Mouse (Mus musculus) right cerebral cortex, postnatal 10 days (tissue): ENCODE data around the gene Pih1d1.
A peak's percentile ranks its signal among the peaks of the same experiment; 100 is the strongest.
"Not testable (repeated sequence)": the region's sequence is repeated elsewhere in the genome, so short reads cannot be mapped to it uniquely, and the experiment has no call there.

ENCODE experiments used
- DNase-seq, 2 experiments: peaks; one replicate each; pipeline ENCODE4 v3.0.0; 2021; ENCODE audit warnings: low spot score in 2 of 2

Gene Pih1d1

DNA sequence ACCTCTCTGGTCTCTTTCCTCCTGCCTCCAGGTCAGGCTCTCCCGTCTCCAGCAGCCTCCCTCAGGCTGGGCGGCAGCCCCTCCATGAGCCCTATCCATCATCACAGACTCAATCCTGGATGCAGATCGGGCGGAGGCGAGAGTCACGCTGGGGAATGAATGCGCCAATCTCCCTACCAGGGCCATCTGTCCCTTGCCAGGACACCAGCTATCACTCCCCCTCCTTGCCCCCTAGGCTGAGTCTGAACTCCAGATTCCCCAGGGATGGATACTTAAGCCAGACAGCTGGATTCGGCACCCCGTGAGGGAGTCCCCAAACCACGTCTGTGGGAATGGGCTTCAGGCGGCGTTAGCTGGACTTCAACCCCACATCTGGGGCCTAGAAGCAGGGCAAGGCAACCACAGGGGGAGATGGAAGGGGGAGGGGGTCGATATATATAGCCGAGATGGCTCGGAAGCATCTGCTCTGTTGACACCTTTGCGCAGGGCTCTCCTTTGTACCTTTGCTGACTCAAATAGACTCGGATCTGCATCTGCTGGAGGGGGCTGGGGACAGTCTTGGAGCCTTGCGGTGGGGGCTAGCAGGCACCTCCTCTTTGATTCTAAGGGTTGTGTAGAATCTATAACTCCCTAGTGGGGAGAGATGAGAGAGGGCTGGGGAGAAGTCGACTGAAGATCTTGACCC lies 13.8 kb downstream of the Pih1d1 start:
- DNase-seq: peak in 1 of 2 experiments; percentile 60

DNA sequence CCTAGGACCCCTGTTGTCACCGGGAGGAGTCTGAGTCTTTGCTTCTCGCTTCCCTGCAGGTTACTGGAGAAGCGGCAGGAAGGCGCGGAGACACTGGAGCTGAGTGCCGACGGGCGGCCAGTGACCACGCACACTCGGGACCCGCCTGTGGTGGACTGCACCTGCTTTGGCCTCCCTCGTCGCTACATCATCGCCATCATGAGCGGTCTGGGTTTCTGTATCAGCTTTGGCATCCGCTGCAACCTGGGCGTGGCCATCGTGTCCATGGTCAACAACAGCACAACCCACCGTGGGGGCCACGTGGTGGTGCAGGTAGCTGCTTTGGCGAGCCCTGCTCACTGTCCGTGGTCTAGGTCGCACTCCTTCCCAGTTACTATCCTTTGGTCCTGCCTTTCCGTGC lies 14.6 kb downstream of the Pih1d1 start:
- no peak for DNase-seq

DNA sequence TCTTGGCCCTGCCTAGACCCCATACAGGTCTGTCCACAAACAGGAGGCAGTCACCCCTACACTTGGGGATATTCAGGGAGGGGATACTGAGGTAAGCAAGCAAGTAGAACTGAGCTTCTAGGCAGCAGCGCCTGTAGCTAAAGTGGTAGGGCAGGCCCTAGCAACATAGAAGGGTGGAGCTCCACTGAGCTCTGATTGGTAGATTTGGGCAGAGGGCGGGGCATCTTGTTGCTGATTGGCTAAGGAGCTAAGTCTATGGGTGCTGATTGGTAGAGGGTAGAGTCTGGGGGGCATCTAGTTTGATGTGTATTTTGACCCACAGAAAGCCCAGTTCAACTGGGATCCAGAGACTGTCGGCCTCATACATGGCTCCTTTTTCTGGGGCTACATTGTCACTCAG lies 15.4 kb downstream of the Pih1d1 start:
- DNase-seq: peak in 1 of 2 experiments; percentile 68

DNA sequence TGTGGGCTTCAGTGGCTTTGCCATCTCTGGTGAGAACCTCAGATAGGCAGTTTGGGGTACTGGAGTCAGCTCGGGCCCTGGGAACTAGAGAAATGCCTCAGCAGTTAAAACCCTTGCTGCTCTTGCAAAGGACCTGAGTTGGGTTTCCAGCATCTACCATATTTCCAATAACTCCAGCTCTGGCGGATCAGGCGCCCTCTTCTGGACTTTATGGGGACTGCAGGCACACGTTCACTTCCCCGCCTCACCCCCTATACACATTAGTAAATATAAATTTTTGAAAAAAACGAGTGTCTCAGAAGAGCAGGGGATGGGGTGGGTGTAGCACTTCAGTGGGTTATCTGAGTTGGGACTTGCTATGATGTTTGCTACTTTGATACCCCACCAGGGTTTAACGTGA lies 18.9 kb downstream of the Pih1d1 start:
- no peak for DNase-seq

DNA sequence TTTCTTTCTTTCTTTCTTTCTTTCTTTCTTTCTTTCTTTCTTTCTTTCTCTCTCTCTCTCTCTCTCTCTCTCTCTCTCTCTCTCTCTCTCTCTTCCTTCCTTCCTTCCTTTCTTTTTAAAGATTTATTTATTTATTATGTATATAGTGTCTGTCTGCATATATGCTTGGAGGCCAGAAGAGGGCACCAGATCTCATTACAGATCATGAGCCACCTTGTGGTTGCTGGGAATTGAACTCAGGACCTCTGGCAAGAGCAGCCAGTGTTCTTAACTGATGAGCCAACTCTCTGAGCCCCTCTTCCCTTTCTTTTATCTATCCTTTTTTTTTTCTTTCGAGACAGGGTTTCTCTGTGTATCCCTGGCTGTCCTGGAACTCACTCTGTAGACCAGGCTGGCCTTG lies 19.7 kb downstream of the Pih1d1 start:
- DNase-seq: not testable (repeated sequence)

DNA sequence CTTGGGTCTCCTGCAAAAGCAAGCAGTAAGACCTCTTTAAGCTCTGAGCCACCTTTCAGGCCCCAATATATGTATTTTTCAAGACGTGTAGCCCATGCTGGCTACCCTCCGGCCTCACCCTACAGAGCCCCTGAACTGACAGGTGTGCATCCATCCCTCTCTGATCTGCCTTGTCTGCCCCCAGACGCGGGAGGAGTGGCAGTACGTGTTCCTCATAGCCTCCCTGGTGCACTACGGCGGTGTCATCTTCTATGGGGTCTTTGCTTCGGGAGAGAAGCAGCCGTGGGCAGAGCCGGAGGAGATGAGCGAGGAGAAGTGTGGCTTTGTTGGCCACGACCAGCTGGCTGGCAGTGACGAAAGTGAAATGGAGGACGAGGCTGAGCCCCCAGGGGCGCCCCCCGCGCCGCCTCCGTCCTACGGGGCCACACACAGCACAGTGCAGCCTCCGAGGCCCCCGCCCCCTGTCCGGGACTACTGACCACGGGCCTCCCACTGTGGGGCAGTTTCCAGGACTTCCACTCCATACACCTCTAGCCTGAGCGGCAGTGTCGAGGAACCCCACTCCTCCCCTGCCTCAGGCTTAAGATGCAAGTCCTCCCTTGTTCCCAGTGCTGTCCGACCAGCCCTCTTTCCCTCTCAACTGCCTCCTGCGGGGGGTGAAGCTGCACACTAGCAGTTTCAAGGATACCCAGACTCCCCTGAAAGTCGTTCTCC lies 20.6 kb downstream of the Pih1d1 start:
- peak in 1 of 2 experiments; percentile 40 for DNase-seq

DNA sequence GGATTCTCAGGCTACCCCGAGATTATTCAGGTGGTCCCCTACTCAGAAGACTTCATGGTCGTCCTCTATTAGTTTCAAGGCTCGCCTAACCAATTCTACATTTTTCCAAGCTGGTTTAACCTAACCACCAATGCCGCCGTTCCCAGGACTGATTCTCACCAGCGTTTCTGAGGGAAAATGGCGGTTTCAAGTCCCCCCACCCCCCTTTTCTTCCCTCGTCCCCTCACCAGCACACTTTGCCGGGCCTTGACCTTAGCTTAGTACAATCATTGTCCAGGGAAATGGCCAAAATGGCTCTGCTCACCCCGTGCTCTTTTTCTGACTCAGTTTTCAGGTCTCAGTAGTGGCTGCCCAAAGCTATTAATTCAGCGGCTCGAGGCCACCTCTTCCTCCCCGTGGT lies 21.3 kb downstream of the Pih1d1 start:
- DNase-seq: no peak

DNA sequence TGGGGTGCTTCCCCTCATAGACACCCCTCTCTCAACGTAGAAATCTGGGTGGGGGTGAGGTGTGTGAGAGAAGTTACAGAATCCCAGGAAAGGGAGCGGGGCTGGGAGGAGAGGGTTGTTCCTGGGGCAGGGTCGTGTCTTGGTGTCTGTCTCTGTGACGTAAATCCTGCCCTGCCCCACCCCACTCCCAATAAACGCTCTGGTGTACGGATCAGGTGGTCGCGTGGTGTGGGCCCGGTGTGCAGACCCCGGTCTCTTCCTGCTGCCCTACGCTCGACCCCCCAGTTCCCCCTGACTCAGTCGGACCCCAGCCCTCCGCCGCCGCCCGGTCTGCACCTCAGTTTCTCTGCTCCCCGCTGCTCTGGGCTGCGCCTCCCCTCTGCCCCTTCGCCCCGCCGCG lies 21.8 kb downstream of the Pih1d1 start:
- DNase-seq: no peak

DNA sequence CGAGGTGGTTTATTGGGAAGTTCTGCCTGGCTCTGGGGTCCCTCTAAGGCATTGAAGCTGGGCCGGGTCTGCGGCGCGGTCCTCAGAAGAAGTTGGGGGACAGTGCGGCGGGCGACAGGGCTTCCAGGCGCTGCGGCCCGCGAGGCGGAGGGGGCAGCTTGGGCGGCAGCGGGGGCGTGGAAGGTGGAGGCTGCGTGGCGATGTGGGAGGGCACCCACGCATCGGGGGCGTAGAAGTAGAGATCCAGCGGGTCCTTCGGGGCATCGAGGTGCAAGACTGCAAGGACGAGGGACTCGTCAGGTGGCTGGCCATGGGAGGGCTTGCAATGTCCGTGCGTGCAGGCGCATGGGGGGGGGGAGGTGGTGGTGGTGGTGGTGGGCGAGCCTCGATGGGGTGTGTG lies 22.3 kb downstream of the Pih1d1 start:
- DNase-seq: peak in 1 of 2 experiments; percentile 52

DNA sequence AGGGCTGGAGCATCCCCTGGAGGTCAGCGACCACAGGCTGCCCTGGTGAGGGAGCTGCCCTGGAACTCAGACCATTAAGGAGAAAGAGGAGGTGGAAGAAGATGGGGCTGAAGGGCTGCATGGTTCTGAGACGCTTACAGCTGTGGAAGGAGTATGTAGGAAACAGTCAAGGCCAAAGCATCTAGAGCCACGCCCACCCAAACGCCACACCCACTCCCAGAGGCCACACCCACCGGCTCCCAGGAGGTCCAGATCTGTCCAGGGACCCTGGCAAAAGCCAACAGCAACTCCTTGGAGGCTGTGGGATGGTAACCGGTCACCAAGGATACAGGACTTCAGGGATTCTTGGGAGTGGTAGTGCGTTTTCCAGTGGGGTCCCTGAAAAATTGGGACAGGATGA lies 24.4 kb downstream of the Pih1d1 start:
- no peak for DNase-seq

DNA sequence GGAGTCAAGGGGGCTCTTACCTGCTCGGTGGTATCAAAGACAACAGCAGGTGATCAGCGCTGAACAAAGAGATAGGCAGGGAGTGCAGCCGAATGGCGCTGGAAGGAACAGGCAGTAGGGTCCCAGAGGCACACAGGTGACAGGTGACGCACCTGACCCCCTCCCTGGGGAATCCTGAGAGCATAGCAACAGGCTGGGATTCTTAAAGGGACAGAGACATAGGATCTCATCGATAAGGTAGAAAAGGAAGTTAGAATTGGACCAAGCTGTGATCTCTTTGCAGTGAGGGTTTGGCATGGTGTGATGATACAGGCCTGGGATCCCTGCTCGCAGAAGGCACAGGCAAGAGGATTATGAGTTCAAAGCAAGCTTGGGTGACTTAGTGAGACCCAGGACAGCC lies 25.4 kb downstream of the Pih1d1 start, which contains the start of gene Gfy:
Gene Gfy, minus strand, starts transcription at position 101 of the 400 bp plus-strand sequence.
- DNase-seq: no peak

DNA sequence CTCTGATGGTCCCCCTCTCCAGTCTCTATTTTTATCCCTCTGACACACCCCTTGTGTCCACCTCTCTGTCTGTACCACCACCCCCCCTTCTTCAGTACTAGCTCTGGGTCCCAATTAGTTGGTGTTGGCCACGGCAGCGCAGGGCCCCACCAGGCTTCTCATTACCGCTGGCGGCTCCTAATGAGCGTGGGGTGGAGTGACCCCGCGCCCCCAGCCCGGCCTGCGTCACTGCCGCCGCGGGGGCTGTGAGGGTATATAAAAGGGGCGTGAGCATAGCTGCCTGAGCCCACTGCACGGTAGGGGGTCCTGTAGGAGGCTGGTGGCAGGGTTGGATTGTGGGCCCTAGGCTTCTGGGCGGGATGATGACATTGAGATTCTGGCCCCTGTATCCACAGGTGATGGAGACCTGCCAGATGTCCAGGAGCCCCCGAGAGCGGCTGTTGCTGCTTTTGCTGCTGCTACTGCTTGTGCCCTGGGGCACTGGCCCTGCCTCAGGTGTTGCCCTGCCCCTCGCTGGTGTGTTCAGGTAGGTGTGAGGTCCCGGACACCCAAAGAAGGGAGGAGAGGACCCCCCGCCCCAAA lies 26.9 kb downstream of the Pih1d1 start, which contains the start of gene Pth2:
Gene Pth2, plus strand, starts transcription at position 100 of the 582 bp plus-strand sequence.
- DNase-seq: peak in 1 of 2 experiments; percentile 36

DNA sequence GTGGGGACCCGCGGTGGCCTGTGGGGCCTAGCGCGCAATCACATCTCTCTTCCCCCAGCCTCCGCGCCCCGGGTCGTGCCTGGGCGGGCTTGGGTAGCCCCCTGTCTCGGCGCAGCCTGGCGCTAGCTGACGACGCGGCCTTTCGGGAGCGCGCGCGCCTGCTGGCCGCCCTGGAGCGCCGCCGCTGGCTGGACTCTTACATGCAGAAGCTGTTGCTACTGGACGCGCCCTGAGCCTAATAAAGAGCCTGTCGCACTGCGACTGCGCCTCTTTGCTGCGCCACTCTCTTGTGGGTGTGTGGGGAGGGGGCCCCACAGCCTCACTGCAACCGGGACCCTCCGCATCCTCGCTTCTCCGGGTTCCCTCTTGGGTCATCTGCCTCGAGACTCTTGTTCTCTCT lies 27.4 kb downstream of the Pih1d1 start:
- DNase-seq: no peak

DNA sequence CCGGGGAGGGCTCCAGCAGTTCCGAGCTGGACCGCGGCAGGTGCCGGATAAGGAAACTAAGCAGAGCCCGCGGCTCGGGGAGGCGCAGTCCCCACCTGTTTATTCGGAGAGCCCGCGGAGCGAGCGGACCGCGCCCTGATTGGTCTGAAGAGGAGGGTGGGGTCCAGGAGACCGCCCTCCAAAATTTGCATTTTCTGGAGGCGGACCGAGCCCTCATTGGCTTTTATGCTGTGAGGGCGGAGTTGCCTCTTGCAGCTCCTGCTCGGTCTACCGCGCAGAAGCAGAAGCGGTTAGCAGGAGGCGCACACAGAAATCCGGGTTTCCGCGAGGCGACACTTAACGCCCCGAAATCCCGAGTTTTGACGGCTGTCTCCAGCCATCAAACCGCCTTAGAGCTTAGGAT lies 28.1 kb downstream of the Pih1d1 start:
- peak; percentile 92 to 93 for DNase-seq

DNA sequence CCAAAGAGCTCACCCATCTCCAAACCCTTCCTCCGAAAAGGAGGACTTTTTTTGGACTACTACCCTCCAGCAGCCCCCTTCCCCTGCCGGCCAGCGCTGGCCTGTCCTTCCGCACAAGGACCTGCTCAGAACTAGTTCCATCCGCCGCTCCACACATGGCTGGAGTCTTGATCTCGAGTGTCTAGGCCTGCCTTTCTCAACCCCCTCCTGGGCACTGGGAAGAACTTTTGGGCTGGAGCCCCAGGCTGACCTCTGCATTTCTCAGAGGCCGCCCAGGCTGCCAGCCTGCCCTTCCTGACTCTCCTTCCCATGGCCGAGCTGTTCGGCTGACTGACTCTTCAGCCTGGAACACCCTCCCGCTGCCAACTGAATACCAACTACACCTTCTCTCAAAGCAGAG lies 28.5 kb downstream of the Pih1d1 start:
- DNase-seq: no peak

DNA sequence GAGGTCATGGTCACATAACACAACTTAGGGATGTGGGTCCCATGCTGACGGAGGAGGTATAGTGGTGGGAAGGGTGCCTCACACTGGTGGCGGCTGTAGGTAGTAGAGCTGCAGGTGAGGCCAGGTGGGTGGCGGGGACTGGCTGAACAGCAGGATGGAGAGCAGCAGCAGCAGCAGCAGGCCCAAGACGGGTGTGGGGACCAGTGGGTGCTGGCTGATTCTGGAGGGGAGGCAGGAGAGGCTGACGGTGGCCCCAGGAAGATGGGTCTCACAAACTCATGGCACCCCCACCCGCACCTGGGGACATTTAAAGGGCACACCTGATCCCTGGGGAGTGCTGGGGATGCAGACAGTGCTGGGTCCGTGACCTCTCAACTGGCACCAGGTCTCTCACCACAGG lies 29.6 kb downstream of the Pih1d1 start:
- DNase-seq: no peak

DNA sequence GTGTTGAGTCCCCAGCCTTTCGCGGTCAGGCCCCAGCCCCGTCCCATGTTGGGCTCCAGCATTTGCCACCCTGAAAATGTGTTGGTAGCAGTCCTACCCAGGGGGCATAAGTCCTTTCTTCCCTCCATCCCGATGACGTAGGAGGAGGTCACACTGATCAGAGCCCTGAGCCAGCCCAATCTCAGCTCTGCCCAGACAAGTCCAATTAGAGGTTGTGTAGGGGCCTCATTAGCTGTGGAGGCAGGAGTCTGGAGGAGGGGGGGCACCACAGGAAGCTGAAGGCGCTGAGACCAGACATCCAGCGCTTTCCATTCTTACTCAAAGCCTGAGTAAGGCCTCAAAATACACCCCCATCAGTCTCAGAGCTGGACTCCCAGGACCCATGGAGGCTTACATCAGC lies 31.8 kb downstream of the Pih1d1 start:
- DNase-seq: no peak

DNA sequence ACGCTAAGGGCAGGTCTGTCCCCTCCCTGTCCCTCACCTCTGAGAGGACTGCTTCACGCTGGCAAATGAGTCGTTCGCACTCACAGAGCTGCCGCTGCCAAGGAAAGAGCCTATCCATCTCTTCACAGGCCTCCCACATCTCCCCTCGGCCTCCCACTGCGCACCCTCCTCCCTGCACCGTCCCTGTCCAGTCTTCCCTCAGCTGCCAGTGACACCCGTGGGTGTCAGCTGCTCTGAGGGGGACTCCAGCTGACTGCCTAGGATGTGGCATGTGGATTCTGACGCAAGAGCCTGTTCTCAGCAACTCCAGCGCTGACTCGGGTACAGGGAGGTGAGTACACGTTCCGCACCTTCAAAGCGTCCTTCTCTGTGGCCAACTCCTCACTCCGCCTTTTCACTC lies 35.5 kb downstream of the Pih1d1 start:
- DNase-seq: no peak

DNA sequence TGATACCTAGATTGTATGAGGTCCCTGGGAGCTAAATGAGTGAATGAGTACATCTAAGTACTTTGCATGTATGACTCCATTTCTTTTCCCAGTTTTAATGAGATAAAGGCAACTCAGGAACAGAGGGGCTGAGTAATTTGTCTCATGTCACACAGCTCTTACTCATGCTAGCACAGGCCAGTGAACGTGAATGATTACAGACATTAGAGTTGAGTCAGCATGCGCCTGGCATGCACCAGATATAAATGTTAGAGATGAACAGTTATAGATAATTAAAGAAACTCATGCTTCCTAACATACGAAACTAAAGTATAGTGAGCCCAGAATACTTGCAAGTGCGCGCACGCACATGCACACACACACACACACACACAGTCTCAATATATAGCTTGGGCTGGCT lies 36.1 kb downstream of the Pih1d1 start:
- DNase-seq: no peak

DNA sequence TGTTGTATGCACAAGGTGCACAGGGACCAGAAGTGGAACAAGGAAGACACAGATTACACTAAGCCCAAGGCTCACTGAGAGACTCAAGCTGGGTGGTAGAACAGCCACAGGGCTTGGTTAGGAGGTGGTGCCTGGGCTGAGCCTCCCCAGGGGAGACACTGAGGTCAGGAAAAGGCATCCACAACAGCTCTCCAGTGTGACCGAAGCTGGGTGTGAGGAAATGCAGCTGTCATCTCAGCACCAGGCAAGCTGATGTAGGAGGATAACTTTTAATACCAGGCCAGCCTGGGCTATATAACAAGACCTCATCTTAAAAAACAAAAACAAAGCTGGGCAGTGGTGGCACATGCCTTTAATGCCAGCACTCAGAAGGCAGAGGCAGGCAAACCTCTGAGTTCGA lies 37.1 kb downstream of the Pih1d1 start:
- no peak for DNase-seq

DNA sequence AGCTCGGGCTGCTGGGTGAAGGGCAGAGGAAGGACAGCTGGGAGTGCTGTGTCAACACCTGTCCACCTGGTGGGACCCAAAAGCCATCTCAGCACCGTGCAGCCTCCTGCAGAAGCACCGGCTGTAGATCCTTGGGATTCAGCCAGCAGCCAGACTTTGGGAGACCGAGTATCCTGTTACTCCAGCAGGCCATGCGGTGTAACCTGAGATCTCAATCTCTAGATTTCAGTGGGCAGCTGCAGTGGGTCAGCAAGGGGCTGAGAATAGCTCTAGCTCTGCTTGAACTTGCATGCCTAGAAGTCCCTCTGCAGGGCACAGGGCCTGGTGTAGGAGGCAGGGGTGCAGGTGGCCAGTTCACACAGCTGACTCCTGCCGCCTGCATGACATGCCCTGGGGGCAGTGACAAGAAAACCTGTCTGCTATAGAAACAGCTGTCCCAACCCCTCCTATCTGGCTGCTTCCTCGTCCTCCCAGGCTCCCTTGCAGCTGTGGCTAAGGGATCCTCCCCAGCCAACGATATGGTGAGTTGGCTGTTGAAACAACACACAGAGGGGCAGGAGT lies 37.8 kb downstream of the Pih1d1 start:
- DNase-seq: no peak

DNA sequence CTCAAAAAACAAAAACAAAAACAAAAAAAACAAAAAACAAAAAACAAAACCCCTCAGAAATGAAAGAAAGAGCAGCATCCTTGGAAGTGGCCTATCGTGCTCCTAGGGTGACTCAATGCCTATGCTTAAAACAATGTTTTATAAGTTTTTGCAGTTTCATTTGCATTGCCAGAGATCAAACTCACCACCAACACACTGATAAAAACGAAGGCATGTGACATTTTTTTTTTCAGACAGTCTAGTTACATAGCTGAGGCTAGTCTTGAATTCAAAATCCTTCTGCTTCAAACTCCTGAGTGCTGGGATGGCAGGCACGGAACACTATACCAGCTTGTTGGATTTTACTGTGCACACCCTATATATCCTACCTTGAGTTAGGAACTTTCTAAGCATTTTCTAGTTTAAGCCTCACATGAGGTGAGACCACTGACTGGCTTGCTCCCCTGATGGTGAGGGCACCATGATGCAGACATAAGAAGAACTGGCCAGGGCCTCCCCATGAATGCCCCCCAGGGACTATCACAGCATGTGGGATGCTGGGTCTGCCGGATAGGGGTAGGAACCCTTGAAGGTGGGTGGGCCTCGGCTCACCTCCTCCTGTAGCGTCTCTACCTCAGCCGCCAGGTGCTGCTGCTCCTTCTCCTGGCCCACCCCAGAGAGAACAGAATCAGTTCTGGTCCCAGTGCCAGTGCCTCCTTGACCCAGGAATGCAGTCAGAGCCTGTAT lies 38.6 kb downstream of the Pih1d1 start:
- DNase-seq: no peak
